Comparison of ENCODE assay signal across 8 mouse cellular contexts in genomic region chr7:16285450-16286025, GRCm38 (mm10). TPM values are rescaled to one million over a fixed set of nuclear protein-coding genes. Genes with fewer than 3 reads are reported as not detected.
DNase-seq lines count a peak whose midpoint lies in the region; ATAC-seq and TF ChIP-seq lines count a peak whose summit lies in the region.

No protein-coding gene starts in this region.

- ATAC-seq in erythroblast, adult 5-6 weeks (replicated peaks; ENCODE audit: low FRiP score, poor library complexity, severe bottlenecking) = peak; percentile 26
- peak; percentile 39 for ATAC-seq in heart, embryonic 12.5 days (ENCODE audit: insufficient number of reproducible peaks, low FRiP score)
- ATAC-seq in kidney, embryonic 15.5 days (replicated peaks; ENCODE audit: low FRiP score) = peak; percentile 74
- ATAC-seq in neural tube, embryonic 14.5 days (ENCODE audit: low read depth) = peak; percentile 38

- peaks cover 35 to 43% of the 10 kb centered on the region in 2 experiments for H3K36me3 ChIP-seq in CH12.LX (replicated peaks in 1 of 2; ENCODE audit: control insufficient read depth in 1 of 2, insufficient read depth in 1 of 2, low read length in 1 of 2)
- peaks cover 38% of the 10 kb centered on the region for H3K36me3 ChIP-seq in heart, embryonic 12.5 days
- H3K36me3 ChIP-seq in kidney, embryonic 15.5 days = peaks cover 41% of the 10 kb centered on the region
- peaks cover 20% of the 10 kb centered on the region; the same call in 1 of the 2 replicates for H3K36me3 ChIP-seq in neural tube, embryonic 14.5 days (ENCODE audit: control insufficient read depth, insufficient read depth, low read length)
- peaks cover 21% of the 10 kb centered on the region for H3K36me3 ChIP-seq in thymus, adult 2 months (ENCODE audit: control insufficient read depth, insufficient read depth, low read length)

- no peaks in the 10 kb centered on the region for H3K9me3 ChIP-seq in CH12.LX (replicated peaks; ENCODE audit: low read length)
- no peaks in the 10 kb centered on the region for H3K9me3 ChIP-seq in heart, embryonic 12.5 days (replicated peaks)
- H3K9me3 ChIP-seq in kidney, embryonic 15.5 days (replicated peaks) = no peaks in the 10 kb centered on the region
- no peaks in the 10 kb centered on the region for H3K9me3 ChIP-seq in neural tube, embryonic 14.5 days (ENCODE audit: control insufficient read depth, low read length)

- dilution Hi-C loops in CH12.LX (cut with MboI; ENCODE audit: extremely low pct_ligation_motif_present, extremely low pct_unique_long_range_greater_than_20kb, low sequenced_read_pairs) = no loop called here

- H3K79me2 ChIP-seq in CH12.LX (replicated peaks; ENCODE audit: control insufficient read depth, extremely low read depth, insufficient read depth, poor library complexity, severe bottlenecking) = peaks cover 12% of the 10 kb centered on the region

- peak; percentile 70 for DNase-seq in CH12.LX (ENCODE audit: extremely low read depth)
- peak; percentile 87 to 90 for DNase-seq in lung, adult 18-20 months
- DNase-seq in thymus, adult 2 months = peak; percentile 63

- TF ChIP-seq EP300 in CH12.LX (IDR thresholded peaks at IDR 0.05; ENCODE audit: low read length) = no peak

- no peak for TF ChIP-seq POLR2A in CH12.LX (IDR thresholded peaks at IDR 0.05; ENCODE audit: low read depth, low read length)
- no peak for TF ChIP-seq POLR2A in bone marrow macrophage, adult 2 months (IDR thresholded peaks at IDR 0.05; ENCODE audit: borderline replicate concordance, low read depth, low read length)
- no peak for TF ChIP-seq POLR2A in thymus, adult 2 months (IDR thresholded peaks at IDR 0.05; ENCODE audit: control insufficient read depth, extremely low read depth, insufficient read depth, low read length, poor library complexity)

- H3K27me3 ChIP-seq in CH12.LX (replicated peaks) = no peaks in the 10 kb centered on the region
- no peaks in the 10 kb centered on the region for H3K27me3 ChIP-seq in heart, embryonic 12.5 days (replicated peaks)
- H3K27me3 ChIP-seq in kidney, embryonic 15.5 days = no peaks in the 10 kb centered on the region
- H3K27me3 ChIP-seq in neural tube, embryonic 14.5 days (ENCODE audit: control insufficient read depth, insufficient read depth, low read length) = no peaks in the 10 kb centered on the region
- H3K27me3 ChIP-seq in thymus, adult 2 months (ENCODE audit: control insufficient read depth, insufficient read depth, low read length) = no peaks in the 10 kb centered on the region

- peak overlapping the region; percentile 52 for H3K4me2 ChIP-seq in CH12.LX (ENCODE audit: insufficient read depth, low read depth, poor library complexity, severe bottlenecking)
- H3K4me2 ChIP-seq in heart, embryonic 12.5 days = peak overlapping the region; percentile 72
- peak overlapping the region; percentile 71 for H3K4me2 ChIP-seq in kidney, embryonic 15.5 days
- H3K4me2 ChIP-seq in neural tube, embryonic 14.5 days (ENCODE audit: low read depth, low read length) = peak overlapping the region; percentile 41

- no peak for TF ChIP-seq RAD21 in CH12.LX (IDR thresholded peaks at IDR 0.05; ENCODE audit: low read depth, low read length)

- in situ Hi-C loops in CH12.LX (cut with MboI; ENCODE audit: low pct_ligation_motif_present, low pct_unique_long_range_greater_than_20kb, low sequenced_read_pairs) = no loop called here

- no peak for TF ChIP-seq CTCF in CH12.LX (conservative IDR thresholded peaks at IDR 0.05 in 1 of 2, IDR thresholded peaks at IDR 0.05 in 1 of 2; ENCODE audit: low read depth in 2 of 2, low read length in 2 of 2)
- no peak for TF ChIP-seq CTCF in bone marrow macrophage, adult 2 months (IDR thresholded peaks at IDR 0.05; ENCODE audit: low read depth, low read length)
- TF ChIP-seq CTCF in thymus, adult 2 months (IDR thresholded peaks at IDR 0.05; ENCODE audit: borderline replicate concordance, control insufficient read depth, extremely low read depth, insufficient read depth, low read length, poor library complexity) = no peak

- WGBS in heart, embryonic 12.5 days = 2% methylated on average over 14 of the region's 14 CpGs
- WGBS in kidney, embryonic 15.5 days = 1% methylated on average over 14 of the region's 14 CpGs
- 3% methylated on average over 14 of the region's 14 CpGs for WGBS in neural tube, embryonic 14.5 days
- 3% methylated on average over 14 of the region's 14 CpGs for WGBS in thymus, adult 2 months

- H3K4me3 ChIP-seq in CH12.LX (replicated peaks in 1 of 3; ENCODE audit: low read depth in 2 of 3, low read length in 2 of 3, poor library complexity in 1 of 3) = peak overlapping the region; percentile 59 to 62 (median 60)
- H3K4me3 ChIP-seq in bone marrow macrophage, adult 2 months (ENCODE audit: insufficient read depth, low read length) = peak overlapping the region; percentile 65
- H3K4me3 ChIP-seq in heart, embryonic 12.5 days = peak overlapping the region; percentile 64
- peak overlapping the region; percentile 79 for H3K4me3 ChIP-seq in kidney, embryonic 15.5 days (replicated peaks)
- H3K4me3 ChIP-seq in neural tube, embryonic 14.5 days (ENCODE audit: low read depth, low read length) = peak overlapping the region; percentile 53
- peak overlapping the region; percentile 57 for H3K4me3 ChIP-seq in thymus, adult 2 months (ENCODE audit: control insufficient read depth, insufficient read depth, low read length)

- H3K9ac ChIP-seq in CH12.LX (ENCODE audit: insufficient read depth, low read depth) = 0 out of 2 replicates have a peak overlapping the region, but pooled peaks have one; percentile 21
- H3K9ac ChIP-seq in heart, embryonic 12.5 days = peak overlapping the region; percentile 14; the same call in 1 of the 2 replicates
- H3K9ac ChIP-seq in kidney, embryonic 15.5 days = no peak overlapping the region
- H3K9ac ChIP-seq in neural tube, embryonic 14.5 days (replicated peaks; ENCODE audit: low read depth, low read length) = no peak overlapping the region

- H3K4me1 ChIP-seq in CH12.LX (ENCODE audit: control insufficient read depth in 1 of 2, insufficient read depth in 2 of 2) = peaks cover 0 to 14% of the 10 kb centered on the region in 2 experiments; a peak in 2 of 4 replicates
- H3K4me1 ChIP-seq in bone marrow macrophage, adult 2 months (ENCODE audit: control insufficient read depth, insufficient read depth, low read length) = peaks cover 11% of the 10 kb centered on the region
- H3K4me1 ChIP-seq in heart, embryonic 12.5 days (replicated peaks) = peaks cover 12% of the 10 kb centered on the region
- peaks cover 17% of the 10 kb centered on the region for H3K4me1 ChIP-seq in kidney, embryonic 15.5 days
- 0 out of 2 replicates have a peak, but pooled peaks cover 5% of the 10 kb centered on the region for H3K4me1 ChIP-seq in neural tube, embryonic 14.5 days (ENCODE audit: control insufficient read depth, insufficient read depth, low read length)
- H3K4me1 ChIP-seq in thymus, adult 2 months (replicated peaks; ENCODE audit: control insufficient read depth, insufficient read depth, low read length) = peaks cover 12% of the 10 kb centered on the region

- no peak overlapping the region for H3K27ac ChIP-seq in CH12.LX (ENCODE audit: insufficient read depth, low read depth)
- peak overlapping the region; percentile 76 for H3K27ac ChIP-seq in bone marrow macrophage, adult 2 months (ENCODE audit: insufficient read depth, low read depth, low read length)
- peak overlapping the region; percentile 95 for H3K27ac ChIP-seq in heart, embryonic 12.5 days (ENCODE audit: poor library complexity, severe bottlenecking)
- peak overlapping the region; percentile 99 for H3K27ac ChIP-seq in kidney, embryonic 15.5 days
- H3K27ac ChIP-seq in neural tube, embryonic 14.5 days (ENCODE audit: low read depth, low read length) = peak overlapping the region; percentile 22; the same call in 1 of the 2 replicates
- H3K27ac ChIP-seq in thymus, adult 2 months (ENCODE audit: control insufficient read depth, insufficient read depth, low read length) = peak overlapping the region; percentile 6; the same call in 1 of the 2 replicates

RNA-seq across cellular contexts. Expression of gene Ccdc9, which starts 1.1 kb away (rescaled TPM):
- 47.6 and 53.3 TPM in 2 replicates for total RNA-seq in CH12.LX (2012; rRNA removed)
- 32.0 and 37.5 TPM in 2 replicates for total RNA-seq in CH12.LX (2014; rRNA removed)
- polyA plus RNA-seq in CH12.LX (2012; ENCODE audit: insufficient read length, low read depth) = 81.0 and 94.2 TPM in 2 replicates
- 143 and 146 TPM in 2 replicates for polyA plus RNA-seq in bone marrow macrophage, adult 2 months (2012; ENCODE audit: insufficient read depth, insufficient read length, missing spikeins)
- 2.5 and 9.4 TPM in 2 replicates for total RNA-seq in erythroblast, adult 5-6 weeks (2015; ENCODE audit: low replicate concordance)
- 17.7 and 30.0 TPM in 2 replicates for total RNA-seq in erythroblast, adult 5-6 weeks (2017; ENCODE audit: low replicate concordance)
- polyA plus RNA-seq in heart, embryonic 12.5 days (2016; fragmentation: Nextera tagmentation; extraction: Ambion mirVana) = 24.3 and 31.2 TPM in 2 replicates
- polyA plus RNA-seq in kidney, embryonic 15.5 days (2015; fragmentation: Nextera tagmentation; extraction: Ambion mirVana) = 28.9 and 33.0 TPM in 2 replicates
- polyA plus RNA-seq in neural tube, embryonic 14.5 days (2014; fragmentation: Nextera tagmentation; extraction: Ambion mirVana) = 14.8 and 15.8 TPM in 2 replicates
- 39.4 and 43.0 TPM in 2 replicates for polyA plus RNA-seq in thymus, adult 2 months (2012; rRNA removed)

RNA-seq across cellular contexts. Expression of gene Inafm1, which starts 12.1 kb away (rescaled TPM):
- total RNA-seq in CH12.LX (2012; rRNA removed) (5.6 and 7.4 TPM in 2 replicates), CH12.LX (2014; rRNA removed) (1.1 and 1.5 TPM in 2 replicates)
- polyA plus RNA-seq in CH12.LX (2012; ENCODE audit: insufficient read length, low read depth) = 9.3 and 9.5 TPM in 2 replicates
- polyA plus RNA-seq in bone marrow macrophage, adult 2 months (2012; ENCODE audit: insufficient read depth, insufficient read length, missing spikeins) = 11.7 and 14.0 TPM in 2 replicates
- not detected in 2 replicates for total RNA-seq in erythroblast, adult 5-6 weeks (2015; ENCODE audit: low replicate concordance)
- 2.0 and 4.3 TPM in 2 replicates for total RNA-seq in erythroblast, adult 5-6 weeks (2017; ENCODE audit: low replicate concordance)
- polyA plus RNA-seq in heart, embryonic 12.5 days (2016; fragmentation: Nextera tagmentation; extraction: Ambion mirVana) = 11.0 and 12.1 TPM in 2 replicates
- 16.4 and 19.5 TPM in 2 replicates for polyA plus RNA-seq in kidney, embryonic 15.5 days (2015; fragmentation: Nextera tagmentation; extraction: Ambion mirVana)
- polyA plus RNA-seq in neural tube, embryonic 14.5 days (2014; fragmentation: Nextera tagmentation; extraction: Ambion mirVana) = 45.1 and 58.6 TPM in 2 replicates
- 44.7 and 62.2 TPM in 2 replicates for polyA plus RNA-seq in thymus, adult 2 months (2012; rRNA removed)

RNA-seq across cellular contexts. Expression of gene Bbc3, which starts 22.7 kb away (rescaled TPM):
- total RNA-seq in CH12.LX (2012; rRNA removed) = 33.2 and 61.7 TPM in 2 replicates
- total RNA-seq in CH12.LX (2014; rRNA removed) = 23.2 and 25.4 TPM in 2 replicates
- polyA plus RNA-seq in CH12.LX (2012; ENCODE audit: insufficient read length, low read depth) = 22.2 and 23.3 TPM in 2 replicates
- 26.6 and 27.6 TPM in 2 replicates for polyA plus RNA-seq in bone marrow macrophage, adult 2 months (2012; ENCODE audit: insufficient read depth, insufficient read length, missing spikeins)
- 2.3 TPM in 1 of 2 replicates, not detected in the other for total RNA-seq in erythroblast, adult 5-6 weeks (2015; ENCODE audit: low replicate concordance)
- 1.5 and 7.5 TPM in 2 replicates for total RNA-seq in erythroblast, adult 5-6 weeks (2017; ENCODE audit: low replicate concordance)
- 9.8 and 10.4 TPM in 2 replicates for polyA plus RNA-seq in heart, embryonic 12.5 days (2016; fragmentation: Nextera tagmentation; extraction: Ambion mirVana)
- 12.3 and 12.4 TPM in 2 replicates for polyA plus RNA-seq in kidney, embryonic 15.5 days (2015; fragmentation: Nextera tagmentation; extraction: Ambion mirVana)
- 13.7 and 19.7 TPM in 2 replicates for polyA plus RNA-seq in neural tube, embryonic 14.5 days (2014; fragmentation: Nextera tagmentation; extraction: Ambion mirVana)
- polyA plus RNA-seq in thymus, adult 2 months (2012; rRNA removed) = 49.8 and 84.9 TPM in 2 replicates

RNA-seq across cellular contexts. Expression of gene C5ar1, which starts 26.2 kb away (rescaled TPM):
- total RNA-seq in CH12.LX (2012; rRNA removed) = not detected in 2 replicates
- total RNA-seq in CH12.LX (2014; rRNA removed) = not detected in 2 replicates
- polyA plus RNA-seq in CH12.LX (2012; ENCODE audit: insufficient read length, low read depth) = not detected in 2 replicates
- 463 and 511 TPM in 2 replicates for polyA plus RNA-seq in bone marrow macrophage, adult 2 months (2012; ENCODE audit: insufficient read depth, insufficient read length, missing spikeins)
- total RNA-seq in erythroblast, adult 5-6 weeks (2015; ENCODE audit: low replicate concordance) = 7.7 and 15.7 TPM in 2 replicates
- total RNA-seq in erythroblast, adult 5-6 weeks (2017; ENCODE audit: low replicate concordance) = 2.6 and 7.1 TPM in 2 replicates
- 1.1 and 1.8 TPM in 2 replicates for polyA plus RNA-seq in heart, embryonic 12.5 days (2016; fragmentation: Nextera tagmentation; extraction: Ambion mirVana)
- polyA plus RNA-seq in kidney, embryonic 15.5 days (2015; fragmentation: Nextera tagmentation; extraction: Ambion mirVana) = 2.5 and 3.7 TPM in 2 replicates
- polyA plus RNA-seq in neural tube, embryonic 14.5 days (2014; fragmentation: Nextera tagmentation; extraction: Ambion mirVana) = 0.83 and 2.6 TPM in 2 replicates
- polyA plus RNA-seq in thymus, adult 2 months (2012; rRNA removed) = 3.2 and 4.1 TPM in 2 replicates

RNA-seq across cellular contexts. Expression of gene C5ar2, which starts 41.6 kb away (rescaled TPM):
- total RNA-seq in CH12.LX (2012; rRNA removed) (0.04 TPM in 2 replicates), CH12.LX (2014; rRNA removed) (0.11 and 0.30 TPM in 2 replicates)
- polyA plus RNA-seq in CH12.LX (2012; ENCODE audit: insufficient read length, low read depth) = 0.22 and 0.33 TPM in 2 replicates
- polyA plus RNA-seq in bone marrow macrophage, adult 2 months (2012; ENCODE audit: insufficient read depth, insufficient read length, missing spikeins) = 18.4 and 18.5 TPM in 2 replicates
- total RNA-seq in erythroblast, adult 5-6 weeks (2015; ENCODE audit: low replicate concordance) = 3.3 and 6.3 TPM in 2 replicates
- total RNA-seq in erythroblast, adult 5-6 weeks (2017; ENCODE audit: low replicate concordance) = 1.7 and 3.1 TPM in 2 replicates
- polyA plus RNA-seq in heart, embryonic 12.5 days (2016; fragmentation: Nextera tagmentation; extraction: Ambion mirVana) = 0.85 and 1.1 TPM in 2 replicates
- polyA plus RNA-seq in kidney, embryonic 15.5 days (2015; fragmentation: Nextera tagmentation; extraction: Ambion mirVana) = 0.04 and 0.08 TPM in 2 replicates
- polyA plus RNA-seq in neural tube, embryonic 14.5 days (2014; fragmentation: Nextera tagmentation; extraction: Ambion mirVana) = 0.05 and 0.10 TPM in 2 replicates
- polyA plus RNA-seq in thymus, adult 2 months (2012; rRNA removed) = 0.26 and 0.46 TPM in 2 replicates

Comparison
In these comparisons a context has a peak if more than half of its experiments do, and no peak if none do; other contexts are left out.
1. H3K9ac ChIP-seq: peak in CH12.LX (single experiment) and heart, embryonic 12.5 days (single experiment); none in kidney, embryonic 15.5 days (single experiment) and neural tube, embryonic 14.5 days (single experiment).
2. Peak in every context shown above with its lines, with median percentiles within 50 percentile points of each other: DNase-seq, H3K4me2 ChIP-seq, H3K4me3 ChIP-seq and ATAC-seq.